Mouse (Mus musculus) layer of hippocampus, adult 2 months (tissue): Measurements from ENCODE around the gene Snx21. TPM values are rescaled to one million over a fixed set of nuclear protein-coding genes. Genes with fewer than 3 reads are reported as not detected.

Source experiments
- DNase-seq, 2 experiments: peaks; one replicate each; pipeline ENCODE4 v3.0.0; 2022; ENCODE audit warnings: low spot score in 2 of 2
- H3K27ac ChIP-seq: fragments of 200-600 bp; 2 replicates; pipeline ENCODE4 v1.8.1; 2022
- H3K4me3 ChIP-seq: fragments of 200-600 bp; 2 replicates; pipeline ENCODE4 v1.8.1; 2022; ENCODE audit warnings: mild to moderate bottlenecking
- CTCF ChIP-seq: fragments of 200-600 bp; conservative IDR thresholded peaks from 2 replicates; pipeline ENCODE4 v1.8.1; 2022; ENCODE audit warnings: antibody characterized with exemption, mild to moderate bottlenecking, moderate library complexity
- total RNA-seq, 2 experiments: library from RNA; stranded (reverse); gene quantifications; 2 replicates each; pipeline ENCODE4 v1.2.3; 2021

Snx21 gene
- total RNA-seq, 2 experiments from 2014 or later, result 39.8 TPM

DNA sequence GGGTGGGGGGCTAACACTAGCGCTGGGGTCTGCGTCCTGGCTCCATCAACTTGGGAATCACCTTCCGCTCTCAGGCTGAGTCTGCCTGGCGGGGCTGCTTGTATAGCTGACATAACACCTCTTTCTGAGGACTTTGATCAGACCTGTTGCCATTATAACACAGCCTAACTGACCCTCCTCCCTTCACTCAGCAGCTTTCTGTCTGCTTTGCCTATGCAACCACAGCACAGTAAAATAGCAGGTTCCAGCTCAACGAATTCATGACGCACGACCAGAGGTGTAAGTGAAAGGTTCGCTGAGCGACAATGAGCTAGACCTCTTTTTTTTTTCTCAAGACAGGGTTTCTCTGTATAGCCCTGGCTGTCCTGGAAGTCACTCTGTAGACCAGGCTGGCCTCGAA lies 45.4 kb downstream of the Snx21 start:
- Histone ChIP-seq H3K4me3 (no peak overlapping the region), H3K27ac (no peak overlapping the region)
- no peak for TF ChIP-seq CTCF
- no peak for DNase-seq

GRCm38 (mm10) chr2:164832032-164832747 lies 46.6 kb downstream of the Snx21 start:
- H3K4me3 ChIP-seq, result peak overlapping the region; percentile 85
- TF ChIP-seq CTCF, result no peak
- no peak for DNase-seq
- peak overlapping the region; percentile 93 for H3K27ac ChIP-seq

DNA sequence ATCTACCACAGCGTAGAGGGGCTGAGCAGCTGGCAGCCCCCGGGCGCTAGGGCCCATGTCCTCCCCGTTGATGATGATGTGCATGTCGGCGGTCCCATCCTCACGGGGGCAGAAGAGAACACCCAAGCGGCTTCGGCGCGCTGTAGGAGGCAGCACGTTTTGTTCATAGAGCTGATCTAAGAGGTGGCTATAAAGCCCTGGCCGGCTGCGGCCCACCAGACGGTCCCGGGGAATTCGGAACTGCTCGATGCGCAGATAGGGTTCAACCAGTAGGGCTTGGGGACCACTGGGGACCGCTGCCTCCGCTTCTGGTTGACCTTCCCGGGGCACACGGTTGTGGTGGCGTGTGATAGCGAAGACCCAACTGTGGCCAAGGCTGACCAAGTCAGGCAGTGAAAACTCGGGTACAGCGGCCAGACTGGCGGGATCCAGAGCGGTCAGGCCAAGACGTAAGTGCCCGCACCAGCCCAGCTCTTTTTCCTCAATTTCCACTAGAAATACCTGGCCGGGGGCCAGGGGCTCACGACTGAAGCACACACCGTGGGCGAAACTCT lies 47.2 kb downstream of the Snx21 start, which contains the start of gene Ctsa:
TSS of gene Ctsa (plus strand) at position 126 of the 554 bp plus-strand sequence.
- peak within 1 kb of the TSS; percentile 85 for H3K4me3 ChIP-seq
- peak; percentile 81 for TF ChIP-seq CTCF
- peak within 1 kb of the TSS; percentile 93 for H3K27ac ChIP-seq
- DNase-seq, result peak; percentile 77 to 80

DNA sequence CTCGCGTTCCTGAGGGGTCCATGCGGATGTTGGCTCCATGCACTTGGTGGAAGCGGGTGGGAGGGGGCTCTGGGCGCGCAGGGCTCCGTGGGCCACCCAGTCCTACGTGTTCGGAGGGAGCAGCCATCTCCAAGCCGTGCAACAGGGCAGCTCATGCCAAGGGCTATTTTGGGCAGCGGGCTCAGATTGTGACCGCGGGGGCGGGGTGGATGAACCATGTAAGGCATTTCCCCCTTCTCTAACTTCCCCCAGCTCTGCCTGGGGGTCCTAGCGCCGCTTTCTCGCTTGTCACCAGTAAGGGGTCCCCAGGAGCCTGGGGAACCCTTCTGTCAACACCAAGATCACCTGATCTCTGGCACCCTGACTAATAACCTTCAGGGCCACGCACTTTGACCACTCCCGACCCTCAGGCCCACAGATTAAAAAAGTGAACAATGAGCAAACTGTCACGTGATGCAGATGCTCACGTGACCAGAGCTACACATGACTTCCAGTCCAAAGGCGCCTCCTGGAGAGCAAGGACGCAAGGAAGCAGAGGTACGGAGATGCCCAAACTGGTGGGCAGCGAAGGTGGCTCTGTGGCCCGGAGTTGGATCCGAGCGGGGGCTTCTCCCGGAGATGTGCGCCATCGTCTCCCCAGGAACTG lies 47.8 kb downstream of the Snx21 start, which contains the start of gene Neurl2:
TSS of gene Neurl2 (minus strand) at position 143 of the 646 bp plus-strand sequence.
- peak; percentile 31 for TF ChIP-seq CTCF
- peak; percentile 83 to 84 for DNase-seq
- H3K27ac ChIP-seq, result peak within 1 kb of the TSS; percentile 93

DNA sequence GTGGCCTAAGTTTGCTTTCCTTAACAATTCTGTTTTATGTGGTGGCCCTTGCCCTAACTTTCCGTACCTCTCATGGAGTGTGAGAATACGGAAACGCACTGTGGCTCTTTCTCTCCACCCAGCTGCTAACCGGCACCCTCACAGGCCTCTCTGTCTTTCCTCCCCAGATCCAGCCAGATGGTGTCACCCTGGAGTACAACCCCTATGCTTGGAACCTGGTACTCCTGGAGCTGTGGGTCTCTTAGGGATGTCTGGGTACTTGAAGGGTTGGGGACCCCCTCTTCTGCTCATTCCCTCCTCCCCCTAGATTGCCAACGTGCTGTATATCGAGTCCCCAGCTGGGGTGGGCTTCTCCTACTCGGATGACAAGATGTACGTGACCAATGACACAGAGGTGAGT lies 48.9 kb downstream of the Snx21 start:
- Histone ChIP-seq H3K4me3 (peak overlapping the region; percentile 85), H3K27ac (peak overlapping the region; percentile 93)
- DNase-seq, result no peak
- peak; percentile 51 for TF ChIP-seq CTCF

More for the DNA sequence above, 47.8 kb downstream of the Snx21 start, which contains the start of gene Neurl2:
- H3K4me3 ChIP-seq, result peak within 1 kb of the TSS; percentile 85

DNA sequence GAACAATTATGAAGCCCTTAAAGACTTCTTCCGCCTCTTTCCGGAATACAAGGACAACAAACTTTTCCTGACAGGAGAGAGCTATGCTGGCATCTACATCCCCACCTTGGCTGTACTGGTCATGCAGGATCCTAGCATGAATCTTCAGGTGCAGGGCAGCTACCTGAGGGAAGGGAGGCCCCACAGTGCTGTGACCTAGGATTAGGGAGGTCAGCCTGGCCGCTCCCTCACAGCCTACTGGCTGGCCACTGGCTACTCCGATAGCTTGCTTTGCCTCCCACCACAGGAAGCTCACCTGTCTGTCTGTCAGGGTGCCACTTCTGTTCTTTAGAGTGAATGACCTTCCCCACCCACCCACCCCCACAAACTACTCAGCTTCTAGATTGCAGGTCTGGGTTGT lies 49.5 kb downstream of the Snx21 start:
- no peak for DNase-seq
- TF ChIP-seq CTCF, result no peak
- peak overlapping the region; percentile 85; the same call in 1 of the 2 replicates for H3K4me3 ChIP-seq
- H3K27ac ChIP-seq, result no peak overlapping the region

Other genes with a start within 250 kb of the Snx21 start
- not detected for gene Wfdc2, start 223.4 kb upstream of the Snx21 start, total RNA-seq
- gene Spint3, start 212.4 kb upstream of the Snx21 start, total RNA-seq, result not detected
- not detected for gene Wfdc6a, start 200.4 kb upstream of the Snx21 start, total RNA-seq
- not detected for gene Eppin, start 192.2 kb upstream of the Snx21 start, total RNA-seq
- not detected for gene Wfdc6b, start 172.3 kb upstream of the Snx21 start, total RNA-seq
- not detected for gene Wfdc8, start 172.2 kb upstream of the Snx21 start, total RNA-seq
- not detected for gene Wfdc16, start 147.0 kb upstream of the Snx21 start, total RNA-seq
- gene Wfdc10, start 129.8 kb upstream of the Snx21 start, total RNA-seq, result not detected
- not detected for gene Wfdc9, start 129.2 kb upstream of the Snx21 start, total RNA-seq
- gene Wfdc11, start 111.7 kb upstream of the Snx21 start, total RNA-seq, result not detected
- not detected for gene Wfdc13, start 100.7 kb upstream of the Snx21 start, total RNA-seq
- not detected for gene Spint4, start 87.3 kb upstream of the Snx21 start, total RNA-seq
- not detected for gene Spint5, start 70.5 kb upstream of the Snx21 start, total RNA-seq
- gene Wfdc3, start 39.9 kb upstream of the Snx21 start, total RNA-seq, result 1 to 10 TPM in 1 of 2 experiments, under 1 TPM in 1; 0.64 to 1.3 TPM
- gene Dnttip1, start 39.8 kb upstream of the Snx21 start, total RNA-seq, result 10 to 100 TPM; 40.4 to 41.2 TPM
- gene Ube2c, start 15.9 kb upstream of the Snx21 start, total RNA-seq, result 1 to 10 TPM in 1 of 2 experiments, under 1 TPM in 1; 0.76 to 1.6 TPM
- gene Tnnc2, start 5.9 kb upstream of the Snx21 start, total RNA-seq, result not detected
- 10 to 100 TPM; 25.8 to 32.2 TPM for gene Acot8, start 19.1 kb downstream of the Snx21 start, total RNA-seq
- 1 to 10 TPM; 7.2 to 8.9 TPM for gene Zswim3, start 19.3 kb downstream of the Snx21 start, total RNA-seq
- gene Zswim1, start 36.9 kb downstream of the Snx21 start, total RNA-seq, result 10 to 100 TPM; 23.6 to 25.2 TPM
- under 1 TPM; 0.47 to 0.79 TPM for gene Spata25, start 42.7 kb downstream of the Snx21 start, total RNA-seq
- 100 to 1,000 TPM; 103 to 108 TPM for gene Ctsa, start 47.0 kb downstream of the Snx21 start, total RNA-seq
- gene Neurl2, start 47.6 kb downstream of the Snx21 start, total RNA-seq, result 1 to 10 TPM; 2.8 to 3.6 TPM
- 10 to 100 TPM; 67.4 to 86.9 TPM for gene Pltp, start 71.9 kb downstream of the Snx21 start, total RNA-seq
- gene Pcif1, start 93.5 kb downstream of the Snx21 start, total RNA-seq, result 10 to 100 TPM; 45.9 to 49.6 TPM
- gene Zfp335, start 125.9 kb downstream of the Snx21 start, total RNA-seq, result 10 to 100 TPM; 29.0 to 30.9 TPM
- gene Mmp9, start 155.0 kb downstream of the Snx21 start, total RNA-seq, result 1 to 10 TPM; 1.4 to 2.2 TPM
- 100 to 1,000 TPM; 406 to 409 TPM for gene Slc12a5, start 175.0 kb downstream of the Snx21 start, total RNA-seq
- 10 to 100 TPM; 57.8 to 63.8 TPM for gene Ncoa5, start 249.0 kb downstream of the Snx21 start, total RNA-seq